In genomic region chr3:104069395-104069794, GRCm38 (mm10) we compare ENCODE assay signal across 14 mouse cellular contexts.
"Had no signal": no experiment of that assay in that cellular context is flagged by ENCODE, and none has a peak within 500 bp of the region (broad histone marks: within the 10 kb centered on the region; RNA-seq: fewer than 3 reads in every experiment).

No protein-coding gene starts in this region.

- H3K4me1 ChIP-seq: kidney, embryonic 15.5 days; limb, embryonic 10.5 days; limb, embryonic 13.5 days; midbrain, embryonic 10.5 days had no signal

- H3K9ac ChIP-seq: kidney, embryonic 15.5 days; limb, embryonic 13.5 days had no signal

- H3K27me3 ChIP-seq: kidney, embryonic 15.5 days; limb, embryonic 13.5 days had no signal

- DNase-seq: kidney, adult 11 months; kidney, adult 8-10 months; kidney, postnatal 10 days; kidney, postnatal 4 days; lung, adult 2 months; lung, postnatal 14 days; lung, postnatal 4 days; midbrain, embryonic 14.5 days; thymus, adult 18-20 months; thymus, postnatal 36 days had no signal

- H3K4me3 ChIP-seq: kidney, embryonic 15.5 days; limb, embryonic 10.5 days; limb, embryonic 13.5 days; midbrain, embryonic 10.5 days had no signal

- H3K27ac ChIP-seq: kidney, embryonic 15.5 days; limb, embryonic 10.5 days; limb, embryonic 13.5 days; midbrain, embryonic 10.5 days had no signal

- H3K4me2 ChIP-seq: kidney, embryonic 15.5 days; limb, embryonic 13.5 days had no signal

- H3K9me3 ChIP-seq: kidney, embryonic 15.5 days; limb, embryonic 10.5 days; limb, embryonic 13.5 days; midbrain, embryonic 10.5 days had no signal

- H3K36me3 ChIP-seq: limb, embryonic 10.5 days; limb, embryonic 13.5 days; midbrain, embryonic 10.5 days had no signal
